ENCODE assay signal across 9 mouse cellular contexts in the genomic region with DNA sequence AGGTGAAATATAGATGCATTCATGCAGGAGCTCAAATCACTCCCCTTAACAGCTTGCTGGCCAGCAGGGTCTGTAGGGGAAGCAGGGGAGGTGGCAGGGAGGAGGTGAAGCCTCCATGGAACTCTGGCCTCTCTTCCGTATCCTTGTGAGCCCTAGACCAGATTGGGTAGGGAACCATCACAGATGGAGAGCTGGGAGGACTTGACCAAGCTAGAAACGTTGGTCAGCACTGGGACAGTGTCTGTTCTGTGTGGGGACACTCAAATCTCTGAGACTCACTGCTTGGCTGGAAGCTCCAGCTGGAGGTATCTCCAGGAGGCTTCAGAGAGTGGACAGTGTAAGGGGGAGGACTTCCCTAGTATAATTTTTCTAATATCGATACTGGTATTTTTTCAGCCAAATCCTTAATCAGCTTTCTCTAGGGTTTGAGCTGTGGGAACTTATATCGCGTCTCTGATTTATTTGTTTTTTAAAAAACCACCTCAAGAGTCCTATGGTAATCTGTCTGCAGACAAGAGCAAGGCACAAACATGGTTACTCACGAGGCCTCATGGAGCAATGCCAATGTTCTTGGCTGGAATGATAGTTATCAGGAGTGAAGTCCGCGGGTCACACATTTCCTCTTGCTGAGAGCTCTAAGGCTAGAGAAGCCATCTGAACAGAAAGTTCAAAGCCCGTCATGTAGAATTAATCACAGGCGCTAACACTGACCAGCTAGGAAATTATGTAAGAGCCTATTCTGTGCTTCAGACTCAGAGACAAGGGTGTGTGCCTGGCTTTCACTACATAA. TPM values are rescaled to one million over a fixed set of nuclear protein-coding genes. Genes with fewer than 3 reads are reported as not detected.
DNase-seq lines count a peak whose midpoint lies in the region; ATAC-seq and TF ChIP-seq lines count a peak whose summit lies in the region.
"Had no signal": no experiment of that assay in that cellular context is flagged by ENCODE, and none has a peak within 500 bp of the region (broad histone marks: within the 10 kb centered on the region; RNA-seq: fewer than 3 reads in every experiment).

No protein-coding gene starts in this region.

- no peak overlapping the region for H3K4me2 ChIP-seq in hindbrain, embryonic 11.5 days (replicated peaks; ENCODE audit: low read depth, low read length)
- peak overlapping the region; percentile 85 for H3K4me2 ChIP-seq in midbrain, embryonic 16.5 days (ENCODE audit: low read length)
- H3K4me2 ChIP-seq in forebrain, postnatal 0 days (ENCODE audit: low read depth): peak overlapping the region; percentile 75

- no peak for TF ChIP-seq CTCF in forebrain, postnatal 0 days (IDR thresholded peaks at IDR 0.05; ENCODE audit: low read depth)

- H3K27ac ChIP-seq in hindbrain, embryonic 10.5 days: no peak overlapping the region
- no peak overlapping the region for H3K27ac ChIP-seq in hindbrain, embryonic 11.5 days (ENCODE audit: low read depth, low read length)
- no peak overlapping the region for H3K27ac ChIP-seq in midbrain, embryonic 16.5 days (ENCODE audit: low read length)
- no peak overlapping the region for H3K27ac ChIP-seq in midbrain, embryonic 10.5 days (replicated peaks)
- H3K27ac ChIP-seq in forebrain, postnatal 0 days (ENCODE audit: low read depth, low read length): no peak overlapping the region

- peak overlapping the region; percentile 52; the same call in 1 of the 2 replicates for H3K4me3 ChIP-seq in hindbrain, embryonic 10.5 days
- H3K4me3 ChIP-seq in hindbrain, embryonic 11.5 days (ENCODE audit: low read depth, low read length): no peak overlapping the region
- no peak overlapping the region for H3K4me3 ChIP-seq in midbrain, embryonic 16.5 days (ENCODE audit: low read depth, low read length)
- no peak overlapping the region for H3K4me3 ChIP-seq in midbrain, embryonic 10.5 days
- no peak overlapping the region for H3K4me3 ChIP-seq in forebrain, postnatal 0 days (ENCODE audit: low read depth, low read length)

- no peak for ATAC-seq in hindbrain, embryonic 11.5 days (ENCODE audit: low FRiP score)
- no peak for ATAC-seq in midbrain, embryonic 16.5 days
- ATAC-seq in forebrain, postnatal 0 days: no peak

- no peaks in the 10 kb centered on the region for H3K9me3 ChIP-seq in hindbrain, embryonic 10.5 days
- H3K9me3 ChIP-seq in hindbrain, embryonic 11.5 days (ENCODE audit: control insufficient read depth, low read length): no peaks in the 10 kb centered on the region
- no peaks in the 10 kb centered on the region for H3K9me3 ChIP-seq in midbrain, embryonic 16.5 days (replicated peaks; ENCODE audit: control insufficient read depth, low read length, poor library complexity, severe bottlenecking)
- no peaks in the 10 kb centered on the region for H3K9me3 ChIP-seq in midbrain, embryonic 10.5 days (replicated peaks)
- no peaks in the 10 kb centered on the region for H3K9me3 ChIP-seq in forebrain, postnatal 0 days (ENCODE audit: low read length)

- no peaks in the 10 kb centered on the region for H3K36me3 ChIP-seq in hindbrain, embryonic 10.5 days
- no peaks in the 10 kb centered on the region for H3K36me3 ChIP-seq in hindbrain, embryonic 11.5 days (ENCODE audit: control insufficient read depth, insufficient read depth, low read length)
- no peaks in the 10 kb centered on the region for H3K36me3 ChIP-seq in midbrain, embryonic 16.5 days (ENCODE audit: control insufficient read depth, insufficient read depth, low read length)
- no peaks in the 10 kb centered on the region for H3K36me3 ChIP-seq in midbrain, embryonic 10.5 days
- H3K36me3 ChIP-seq in forebrain, postnatal 0 days (ENCODE audit: insufficient read depth): no peaks in the 10 kb centered on the region

- peaks cover 10% of the 10 kb centered on the region for H3K27me3 ChIP-seq in hindbrain, embryonic 10.5 days (ENCODE audit: insufficient read depth, poor library complexity, severe bottlenecking)
- no peaks in the 10 kb centered on the region for H3K27me3 ChIP-seq in hindbrain, embryonic 11.5 days (ENCODE audit: control insufficient read depth, insufficient read depth, low read length)
- H3K27me3 ChIP-seq in midbrain, embryonic 16.5 days (ENCODE audit: control insufficient read depth, insufficient read depth, low read depth, low read length): no peaks in the 10 kb centered on the region; the same call in 1 of the 2 replicates
- H3K27me3 ChIP-seq in midbrain, embryonic 10.5 days (ENCODE audit: low read depth, poor library complexity, severe bottlenecking): peaks cover 31% of the 10 kb centered on the region
- H3K27me3 ChIP-seq in forebrain, postnatal 0 days (ENCODE audit: insufficient read depth, low read length): no peaks in the 10 kb centered on the region

- no peak overlapping the region for H3K9ac ChIP-seq in hindbrain, embryonic 11.5 days (ENCODE audit: low read depth, low read length)
- H3K9ac ChIP-seq in midbrain, embryonic 16.5 days (ENCODE audit: low read depth, low read length): no peak overlapping the region
- H3K9ac ChIP-seq in forebrain, postnatal 0 days: no peak overlapping the region

- 82% methylated on average over 10 of the region's 10 CpGs for WGBS in hindbrain, embryonic 10.5 days
- 82% methylated on average over 10 of the region's 10 CpGs for WGBS in hindbrain, embryonic 11.5 days
- WGBS in midbrain, embryonic 16.5 days: 83% methylated on average over 10 of the region's 10 CpGs
- 82% methylated on average over 10 of the region's 10 CpGs for WGBS in midbrain, embryonic 10.5 days
- WGBS in forebrain, postnatal 0 days: 80% methylated on average over 10 of the region's 10 CpGs

- peaks cover 16% of the 10 kb centered on the region for H3K4me1 ChIP-seq in hindbrain, embryonic 10.5 days (replicated peaks)
- H3K4me1 ChIP-seq in hindbrain, embryonic 11.5 days (replicated peaks; ENCODE audit: control insufficient read depth, insufficient read depth, low read length): no peaks in the 10 kb centered on the region
- no peaks in the 10 kb centered on the region for H3K4me1 ChIP-seq in midbrain, embryonic 16.5 days (ENCODE audit: control insufficient read depth, insufficient read depth, low read length)
- H3K4me1 ChIP-seq in midbrain, embryonic 10.5 days: peaks cover 15% of the 10 kb centered on the region
- H3K4me1 ChIP-seq in forebrain, postnatal 0 days (ENCODE audit: insufficient read depth): no peaks in the 10 kb centered on the region; the same call in 1 of the 2 replicates

- no peak for DNase-seq in hindbrain, embryonic 10.5 days (ENCODE audit: low spot score)
- no peak for DNase-seq in hindbrain, embryonic 11.5 days (ENCODE audit: low spot score)
- no peak for DNase-seq in midbrain, embryonic 10.5 days (ENCODE audit: low spot score)
- DNase-seq in forebrain, postnatal 0 days: no peak
- DNase-seq in retina, postnatal 1 day: peak; percentile 46
- no peak for DNase-seq in adrenal gland, adult 2 months
- DNase-seq in frontal cortex, adult 2 months (ENCODE audit: extremely low spot score in 1 of 2, low spot score in 1 of 2): no peak

RNA-seq across cellular contexts. Expression of gene Synpr, which starts 1.0 kb away (rescaled TPM):
- polyA plus RNA-seq in hindbrain, embryonic 10.5 days (2016; fragmentation: Nextera tagmentation; extraction: Ambion mirVana): 5.7 and 6.6 TPM in 2 replicates
- polyA plus RNA-seq in hindbrain, embryonic 11.5 days (2014; fragmentation: Nextera tagmentation; extraction: Ambion mirVana): 14.8 and 17.0 TPM in 2 replicates
- polyA plus RNA-seq in midbrain, embryonic 16.5 days (2015; fragmentation: Nextera tagmentation; extraction: Ambion mirVana): 45.9 and 47.1 TPM in 2 replicates
- polyA plus RNA-seq in midbrain, embryonic 10.5 days (2016; fragmentation: Nextera tagmentation; extraction: Ambion mirVana): 2.6 and 4.4 TPM in 2 replicates
- 67.2 and 107 TPM in 2 replicates for total RNA-seq in forebrain, postnatal 0 days (2014; rRNA removed)
- 64.5 and 69.3 TPM in 2 replicates for polyA plus RNA-seq in forebrain, postnatal 0 days (2015; fragmentation: Nextera tagmentation; extraction: Ambion mirVana)
- total RNA-seq in adrenal gland, adult 2 months (2021): 10 to 100 TPM in 1 of 2 experiments, 1 to 10 TPM in 1; 5.0 to 13.9 TPM
- 1.8 TPM in 2 replicates for polyA plus RNA-seq in adrenal gland, adult 2 months (2012; rRNA removed)
- 334 and 350 TPM in 2 replicates for polyA plus RNA-seq in frontal cortex, adult 2 months (2012; rRNA removed)
- polyA plus RNA-seq: testis, adult 2 months had no signal
